Mouse (Mus musculus) mammary gland, adult 2 months (tissue): ENCODE data around the gene Birc5. TPM values are rescaled to one million over a fixed set of nuclear protein-coding genes. Genes with fewer than 3 reads are reported as not detected.

Experiments
- polyA plus RNA-seq: library from polyadenylated mRNA; depleted of rRNA; stranded (reverse); fragments of >200 nt; gene quantifications from 2 replicates; pipeline ENCODE4 v1.2.3, GENCODE M21; 2012; ENCODE audit warnings: low replicate concordance; rRNA removed

Gene Birc5
- 1.5 and 2.9 TPM in 2 replicates for polyA plus RNA-seq

DNA sequence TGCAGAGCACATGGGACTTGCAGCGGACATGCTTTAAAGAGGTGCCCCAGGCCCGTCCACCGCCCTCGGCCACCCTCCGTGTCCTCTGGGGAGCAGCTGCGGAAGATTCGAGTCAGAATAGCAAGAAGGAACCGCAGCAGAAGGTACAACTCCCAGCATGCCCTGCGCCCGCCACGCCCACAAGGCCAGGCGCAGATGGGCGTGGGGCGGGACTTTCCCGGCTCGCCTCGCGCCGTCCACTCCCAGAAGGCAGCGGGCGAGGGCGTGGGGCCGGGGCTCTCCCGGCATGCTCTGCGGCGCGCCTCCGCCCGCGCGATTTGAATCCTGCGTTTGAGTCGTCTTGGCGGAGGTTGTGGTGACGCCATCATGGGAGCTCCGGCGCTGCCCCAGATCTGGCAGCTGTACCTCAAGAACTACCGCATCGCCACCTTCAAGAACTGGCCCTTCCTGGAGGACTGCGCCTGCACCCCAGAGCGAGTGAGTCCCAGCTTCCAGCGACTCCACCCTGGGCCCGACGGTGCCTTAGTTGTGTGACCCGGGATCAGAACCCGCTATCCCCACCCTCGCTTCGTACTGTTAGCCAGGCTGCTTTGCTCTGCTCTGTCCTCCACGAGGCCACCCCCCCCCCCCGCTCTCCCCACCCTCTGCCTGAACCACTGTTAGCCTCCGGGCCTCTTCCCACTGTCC, at the start of gene Birc5:
TSS of gene Birc5 (plus strand) at position 267 of the 687 bp plus-strand sequence.

DNA sequence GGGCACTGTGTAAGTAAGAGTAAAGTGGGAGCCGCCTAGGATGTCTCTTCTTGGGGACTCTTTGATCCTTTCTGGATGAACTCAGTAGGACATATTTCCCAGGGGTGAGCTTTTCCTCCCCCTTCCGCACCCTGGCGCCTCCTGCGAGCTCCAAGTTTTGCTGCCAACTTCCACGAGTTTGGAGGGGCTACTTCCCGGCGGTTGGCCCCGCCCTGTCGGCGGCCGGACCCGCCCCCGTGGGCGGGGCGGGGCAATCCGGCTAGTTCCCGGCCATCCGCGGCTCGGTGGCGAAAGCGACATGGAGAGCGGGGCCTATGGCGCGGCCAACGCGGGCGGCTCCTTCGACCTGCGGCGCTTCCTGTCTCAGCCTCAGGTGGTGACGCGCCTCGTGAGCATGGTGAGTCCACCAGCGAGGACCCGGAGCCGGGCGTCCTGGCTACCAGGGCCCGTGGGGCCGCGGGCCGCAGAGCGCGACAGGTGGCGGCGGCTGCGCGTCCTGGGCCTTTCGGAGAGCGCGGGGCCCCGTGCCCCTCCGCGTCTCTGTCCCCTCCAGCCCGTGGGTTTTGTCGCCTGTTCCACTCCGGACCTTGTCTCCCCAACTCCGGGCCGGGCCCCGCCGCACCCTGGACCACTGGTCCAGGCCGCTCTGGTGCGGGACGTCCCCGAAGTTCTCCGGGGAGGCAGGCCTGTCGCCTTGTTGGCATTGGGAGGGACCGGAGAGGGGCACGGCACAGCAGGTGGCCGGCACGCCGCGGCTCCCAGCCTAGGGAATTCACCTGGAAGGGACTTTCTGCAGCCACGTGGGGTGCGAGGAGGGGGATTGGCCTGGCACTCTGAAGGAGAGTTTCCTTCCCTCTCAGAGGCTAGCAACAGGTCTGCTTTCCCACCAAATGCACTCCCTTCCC, 39.4 kb upstream of the Birc5 start, which contains the start of the genes Gm20708 and Syngr2:
TSS of gene Gm20708 (plus strand) at position 262 of the 905 bp plus-strand sequence.
TSS of gene Syngr2 (plus strand) at position 262 of the 905 bp plus-strand sequence.

DNA sequence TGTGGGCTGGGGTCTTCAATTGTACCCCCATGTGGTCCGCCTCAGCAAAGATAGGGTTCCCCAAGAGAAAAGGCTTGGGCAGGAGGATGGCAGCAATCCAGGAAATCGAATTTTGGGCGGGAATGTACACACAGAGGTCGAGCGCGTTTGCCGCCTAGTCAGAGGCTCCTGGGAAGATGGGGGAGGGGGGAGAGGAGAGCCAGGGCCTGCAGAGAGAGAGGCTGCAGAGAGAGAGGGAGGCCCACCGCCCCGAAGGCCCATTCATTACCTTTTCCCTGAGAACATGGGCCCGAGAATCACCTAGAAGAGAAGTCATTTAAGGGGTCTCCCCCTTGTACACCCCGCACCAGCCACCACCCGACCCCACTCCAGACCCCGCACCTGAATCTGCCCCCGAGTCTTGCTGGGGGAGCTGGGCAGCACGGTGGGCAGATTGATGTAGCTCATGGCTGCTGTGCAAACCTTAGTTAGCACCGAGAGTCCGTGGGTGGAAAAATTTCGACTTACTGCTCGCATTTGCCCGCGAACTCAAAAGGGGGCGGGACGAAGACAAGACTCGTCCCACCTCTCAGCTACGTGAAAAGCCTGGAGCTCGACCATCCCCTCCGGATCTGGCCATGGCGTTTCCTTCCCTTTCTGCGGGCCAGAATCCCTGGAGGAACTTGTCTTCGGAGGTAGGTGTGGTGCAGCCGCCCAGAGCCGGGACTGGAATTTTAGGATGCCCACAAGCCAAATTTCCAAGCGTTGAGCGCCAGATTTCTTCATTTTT, 23.5 kb upstream of the Birc5 start, which contains the start of the genes Afmid and Tk1:
TSS of gene Afmid (plus strand) at position 592 of the 769 bp plus-strand sequence.
TSS of gene Tk1 (minus strand) at position 760 of the 769 bp plus-strand sequence.

DNA sequence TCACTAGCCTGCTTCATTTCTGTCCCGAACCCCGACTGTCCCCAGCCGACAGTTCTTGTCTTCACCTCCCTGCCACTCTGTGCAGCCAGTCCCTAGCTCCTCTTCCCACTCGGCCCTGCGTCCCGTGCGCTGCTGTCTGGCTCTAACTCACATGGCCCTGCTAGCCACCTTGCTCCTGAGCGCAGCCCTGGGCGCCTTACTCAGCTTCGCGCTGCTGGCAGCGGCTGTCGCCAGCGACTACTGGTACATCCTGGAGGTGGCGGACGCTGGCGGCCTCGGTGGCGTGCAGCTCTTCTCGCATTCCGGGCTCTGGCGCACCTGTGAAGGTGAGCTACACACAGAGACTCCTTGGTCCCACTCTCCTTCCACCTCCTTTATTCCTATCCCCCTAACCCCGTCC, 11.6 kb downstream of the Birc5 start, which contains the start of gene Tmem235:
TSS of gene Tmem235 (plus strand) at position 152 of the 400 bp plus-strand sequence.

DNA sequence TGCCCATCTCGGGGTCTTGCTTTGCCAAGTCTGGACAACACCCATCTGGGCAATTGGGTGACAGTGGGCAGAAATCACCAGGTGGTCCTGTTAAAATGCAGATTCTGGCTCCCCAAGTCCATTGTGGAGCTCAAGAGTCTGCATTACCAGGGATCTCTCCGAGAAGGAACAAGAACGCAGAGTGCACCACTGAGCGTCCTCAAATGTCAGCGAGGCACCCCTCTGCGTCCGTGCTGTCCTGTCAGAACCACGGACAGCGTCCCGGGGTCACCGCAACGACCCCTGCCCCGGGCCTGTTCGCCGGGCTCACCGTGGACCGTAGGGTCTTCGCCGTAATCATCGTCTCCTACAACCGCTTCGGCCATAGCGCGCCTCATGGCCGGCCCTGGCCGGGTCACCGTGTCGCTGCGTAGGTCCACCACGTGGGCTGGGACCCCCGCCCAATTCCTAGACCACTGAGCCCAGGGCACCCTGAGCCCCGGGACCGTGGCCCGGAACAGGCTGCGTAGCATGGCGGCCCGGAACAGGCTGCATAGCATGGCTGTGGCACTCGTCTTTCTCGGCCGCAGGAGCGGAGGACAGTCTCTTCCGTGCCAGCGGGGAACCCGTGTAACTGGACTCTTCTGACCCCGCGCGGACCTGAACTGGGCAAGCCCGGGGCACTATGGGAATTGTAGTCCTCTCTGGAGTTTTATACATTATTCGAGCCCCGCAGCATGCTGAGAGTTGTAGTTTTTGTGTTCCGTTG, 24.0 kb downstream of the Birc5 start, which contains the start of gene Tha1:
TSS of gene Tha1 (minus strand) at position 621 of the 748 bp plus-strand sequence.

Other genes starting within 250 kb of the Birc5 start
- 27.9 and 32.2 TPM in 2 replicates for gene Tnrc6c, start 195.0 kb upstream of the Birc5 start, polyA plus RNA-seq
- 37.4 and 85.1 TPM in 2 replicates for gene Tmc8, start 67.2 kb upstream of the Birc5 start, polyA plus RNA-seq
- gene Tmc6, start 67.1 kb upstream of the Birc5 start, polyA plus RNA-seq, result 57.7 and 79.2 TPM in 2 replicates
- 0.76 and 3.2 TPM in 2 replicates for gene 6030468B19Rik, start 51.6 kb upstream of the Birc5 start, polyA plus RNA-seq
- gene Gm20708, start 39.6 kb upstream of the Birc5 start, polyA plus RNA-seq, result 0.08 and 0.09 TPM in 2 replicates
- gene Syngr2, start 39.6 kb upstream of the Birc5 start, polyA plus RNA-seq, result 250 and 297 TPM in 2 replicates
- gene Afmid, start 23.3 kb upstream of the Birc5 start, polyA plus RNA-seq, result 11.2 and 12.3 TPM in 2 replicates
- gene Tk1, start 23.2 kb upstream of the Birc5 start, polyA plus RNA-seq, result 11.9 and 18.8 TPM in 2 replicates
- gene Tmem235, start 11.5 kb downstream of the Birc5 start, polyA plus RNA-seq, result not detected in 2 replicates
- gene Tha1, start 24.2 kb downstream of the Birc5 start, polyA plus RNA-seq, result 16.7 and 26.3 TPM in 2 replicates
- 21.3 and 54.9 TPM in 2 replicates for gene Socs3, start 120.8 kb downstream of the Birc5 start, polyA plus RNA-seq
- gene Pgs1, start 137.0 kb downstream of the Birc5 start, polyA plus RNA-seq, result 40.8 and 52.1 TPM in 2 replicates